Mouse (Mus musculus) CD8-positive naive resting alpha-beta T cell, adult 2 months (primary cell): ENCODE data around the gene B4gat1.

Source experiments
- DNase-seq, 2 experiments: peaks; one replicate each; pipeline ENCODE4 v3.0.0; 2022; ENCODE audit warnings: low read depth in 2 of 2, low spot score in 2 of 2

B4gat1 gene

DNA sequence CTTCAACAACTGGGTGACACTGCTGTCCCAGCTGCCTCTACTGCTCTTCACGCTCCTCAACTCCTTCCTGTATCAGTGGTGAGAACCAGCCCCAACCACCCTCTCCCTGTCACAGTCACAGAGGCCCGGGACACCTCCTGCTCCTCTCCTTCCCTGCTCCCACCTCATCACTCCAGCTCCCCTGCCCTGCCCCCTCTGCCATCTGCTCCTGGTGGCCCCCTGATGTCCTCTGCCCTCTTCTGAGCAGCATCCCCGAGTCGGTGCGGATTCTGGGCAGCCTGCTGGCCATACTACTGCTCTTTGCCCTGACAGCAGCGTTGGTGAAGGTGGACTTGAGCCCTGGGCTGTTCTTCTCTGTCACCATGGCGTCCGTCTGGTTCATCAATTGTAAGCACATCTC, 12.5 kb upstream of the B4gat1 start:
- no peak for DNase-seq

DNA sequence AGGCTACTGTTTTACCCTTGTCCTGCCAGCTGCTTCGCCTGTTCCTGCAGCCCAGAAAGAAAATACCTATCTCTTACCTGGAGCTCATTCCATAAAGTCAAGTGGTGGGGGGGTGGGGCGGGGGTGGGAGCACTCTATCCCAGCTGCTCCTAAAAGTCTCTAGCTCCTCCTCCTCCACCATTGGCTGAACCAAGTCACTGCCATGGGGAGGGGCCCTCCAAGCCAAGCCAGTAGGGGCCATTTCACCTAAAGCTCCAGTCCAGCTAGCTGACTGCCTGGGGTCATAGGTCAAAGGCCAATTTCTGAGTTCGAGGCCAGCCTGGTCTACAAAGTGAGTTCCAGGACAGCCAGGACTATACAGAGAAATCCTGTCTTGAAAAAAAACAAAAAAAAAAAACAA, 5.9 kb upstream of the B4gat1 start:
- no peak for DNase-seq

DNA sequence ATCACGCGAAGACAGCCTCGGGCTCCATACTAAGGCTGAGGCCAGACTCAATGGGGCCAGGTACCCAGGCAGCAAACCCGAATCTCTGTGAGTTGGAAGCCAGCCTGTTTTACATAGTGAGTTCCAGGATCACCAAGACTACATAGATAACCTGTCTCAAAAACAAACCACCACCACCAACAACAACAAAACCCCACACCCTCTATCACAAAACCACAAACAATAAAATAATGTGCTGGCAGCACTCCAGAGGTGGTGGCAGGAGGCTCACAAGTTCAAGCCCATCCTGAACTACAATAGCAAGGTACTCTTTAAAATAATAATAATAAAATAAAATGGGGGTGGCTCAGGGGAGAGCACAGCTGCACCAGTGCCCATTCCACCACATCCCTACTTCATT, 2.0 kb upstream of the B4gat1 start:
- no peak for DNase-seq

GRCm38 (mm10) chr19:5037678-5038571, 701 bp upstream of the B4gat1 start:
- peak; percentile 27 to 32 for DNase-seq

- no peak for DNase-seq
Measured at GRCm38 (mm10) chr19:5039301-5040114, 882 bp downstream of the B4gat1 start.

DNA sequence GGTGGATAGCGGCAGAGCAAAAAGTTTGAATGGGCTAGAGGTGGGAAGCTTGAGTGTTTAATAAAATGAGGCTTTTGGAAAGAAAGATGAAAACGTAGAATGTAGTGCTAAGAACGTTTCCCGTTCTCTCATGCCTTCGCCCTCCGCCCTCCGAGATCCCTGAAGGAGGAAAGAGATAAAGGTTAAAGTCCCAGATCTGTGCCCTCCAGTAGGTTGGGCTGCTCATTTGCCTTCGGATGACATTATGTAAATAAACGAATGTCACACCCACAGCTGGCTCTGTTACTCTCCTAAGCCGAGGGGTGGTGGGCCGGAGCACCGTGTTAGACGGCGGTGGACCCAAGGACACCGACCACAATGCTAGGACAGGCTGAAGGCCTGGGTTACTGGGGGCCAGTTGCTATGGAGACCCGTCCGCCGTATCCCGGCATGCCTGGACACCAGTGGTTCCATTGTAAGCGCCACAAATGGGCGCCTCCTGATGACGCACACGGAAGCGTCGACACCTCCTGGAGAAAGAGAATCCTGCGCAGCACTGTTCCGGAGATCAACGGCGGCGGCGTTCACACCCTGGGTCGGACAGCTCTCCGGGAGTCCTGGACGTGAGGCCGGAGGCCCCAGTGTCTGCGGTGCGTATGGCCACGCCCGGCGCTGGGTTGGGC, 2.4 kb downstream of the B4gat1 start, which contains the start of gene Brms1:
Gene Brms1, plus strand, starts transcription at position 493 of the 662 bp plus-strand sequence.
- DNase-seq, result peak; percentile 67 to 83

- no peak for DNase-seq
Measured at GRCm38 (mm10) chr19:5041588-5041987, 3.0 kb downstream of the B4gat1 start.

DNA sequence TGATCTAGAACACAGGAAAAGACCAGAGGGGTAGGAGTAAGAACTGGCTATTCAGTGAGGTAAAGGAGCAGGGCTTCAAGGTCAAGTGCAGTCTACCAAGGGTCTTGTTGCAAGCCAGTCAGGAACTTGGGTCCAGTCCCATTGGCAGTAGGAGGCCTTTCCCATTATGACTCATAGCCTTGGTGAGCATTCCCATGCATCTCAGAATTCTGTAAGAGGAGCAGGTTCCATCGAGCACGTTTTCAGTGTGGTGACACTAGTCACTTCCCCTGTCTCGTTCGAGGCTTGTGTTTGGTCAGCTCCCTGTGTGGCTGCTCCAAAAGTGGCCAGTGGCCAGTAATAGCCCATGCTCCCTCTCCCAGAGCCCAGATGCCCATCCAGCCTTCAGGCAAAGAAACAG, 6.9 kb downstream of the B4gat1 start:
- DNase-seq, result no peak

DNA sequence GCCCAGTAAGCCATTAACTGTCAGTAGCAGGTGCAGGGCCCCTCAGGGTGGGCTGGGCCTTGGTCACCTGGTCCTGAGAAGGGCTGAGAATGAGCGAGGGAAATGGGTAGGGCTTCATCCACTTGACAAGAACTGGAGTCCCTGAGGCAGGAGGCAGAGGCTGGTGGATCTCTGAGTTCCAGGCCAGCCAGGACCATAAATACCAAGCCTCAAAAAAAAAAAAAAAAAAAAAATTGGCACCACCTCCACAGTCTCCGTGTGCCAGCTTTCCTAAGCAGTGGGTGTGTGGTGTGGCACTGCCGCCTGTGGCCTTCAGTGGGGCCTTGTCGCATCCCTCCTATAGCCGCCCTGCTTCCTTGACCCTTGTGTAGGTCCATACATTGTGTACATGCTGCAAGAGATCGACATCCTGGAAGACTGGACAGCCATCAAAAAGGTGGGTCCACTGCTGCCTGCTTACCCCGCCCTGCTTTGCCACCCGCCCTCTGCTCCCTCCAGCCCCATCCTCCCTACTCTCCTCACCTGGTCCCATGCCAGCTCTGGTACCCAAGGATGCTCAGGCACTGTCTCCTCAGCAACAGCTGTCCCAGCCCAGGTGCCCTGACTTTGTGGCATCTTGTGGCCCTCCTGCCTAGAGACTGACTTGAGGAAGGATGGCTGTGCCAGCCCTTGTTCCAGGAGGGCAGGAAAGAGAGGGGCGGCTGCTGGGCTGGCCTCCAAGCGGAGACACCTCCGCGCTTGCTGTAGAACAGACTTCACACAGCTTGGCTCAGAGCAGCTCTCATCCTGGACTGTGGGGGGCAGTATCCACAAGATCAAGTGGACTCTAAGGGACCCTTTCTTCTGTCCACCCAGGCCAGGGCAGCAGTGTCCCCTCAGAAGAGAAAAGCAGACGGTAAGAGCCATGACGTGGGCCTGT, 9.8 kb downstream of the B4gat1 start:
- DNase-seq, result no peak

- DNase-seq, result no peak
Measured at GRCm38 (mm10) chr19:5049325-5049724, 10.7 kb downstream of the B4gat1 start.

DNA sequence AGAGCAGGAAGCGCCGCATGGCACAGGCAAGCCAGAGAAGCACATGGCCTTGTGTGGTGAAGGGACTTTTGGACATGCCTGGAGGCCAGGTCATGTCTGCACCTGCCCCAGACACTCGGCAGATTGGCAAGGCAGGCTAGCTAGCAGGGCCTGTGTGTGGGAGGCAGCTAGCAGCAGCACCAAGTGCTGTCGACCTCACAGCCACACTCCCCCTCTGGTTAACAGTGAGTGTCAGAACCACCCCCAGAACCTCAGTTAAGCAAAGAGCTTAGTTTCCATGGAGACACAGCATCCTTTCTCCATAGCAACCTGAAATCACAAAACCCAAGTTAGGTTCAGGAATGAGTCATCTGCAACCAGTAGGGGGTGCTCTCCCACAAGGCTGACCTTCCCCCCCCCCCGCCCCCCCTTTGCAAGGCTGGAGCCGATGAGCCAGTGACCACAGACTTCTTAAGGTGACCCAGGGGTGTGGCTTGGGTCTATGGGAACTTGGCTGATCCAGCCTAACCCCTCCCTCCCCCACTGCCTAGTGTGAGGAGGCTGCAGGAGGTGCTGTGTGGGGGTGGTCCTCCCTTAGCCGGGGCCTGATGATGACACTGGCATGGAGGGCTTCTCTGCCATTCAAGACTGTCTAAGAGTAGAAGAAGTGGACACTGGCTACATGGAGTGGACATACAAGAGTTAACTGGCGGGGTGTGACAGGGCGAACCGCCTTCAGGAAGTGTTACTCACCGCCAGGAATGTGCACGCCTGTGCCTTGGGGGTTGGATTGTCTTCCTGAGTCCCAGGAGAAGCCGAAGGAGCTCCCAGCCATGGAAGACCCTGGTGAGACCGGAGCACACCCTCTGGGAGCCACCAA, 11.7 kb downstream of the B4gat1 start, which contains the start of gene Rin1:
Gene Rin1, plus strand, starts transcription at position 435 of the 859 bp plus-strand sequence.
- DNase-seq, result peak in 1 of 2 experiments; percentile 50

DNA sequence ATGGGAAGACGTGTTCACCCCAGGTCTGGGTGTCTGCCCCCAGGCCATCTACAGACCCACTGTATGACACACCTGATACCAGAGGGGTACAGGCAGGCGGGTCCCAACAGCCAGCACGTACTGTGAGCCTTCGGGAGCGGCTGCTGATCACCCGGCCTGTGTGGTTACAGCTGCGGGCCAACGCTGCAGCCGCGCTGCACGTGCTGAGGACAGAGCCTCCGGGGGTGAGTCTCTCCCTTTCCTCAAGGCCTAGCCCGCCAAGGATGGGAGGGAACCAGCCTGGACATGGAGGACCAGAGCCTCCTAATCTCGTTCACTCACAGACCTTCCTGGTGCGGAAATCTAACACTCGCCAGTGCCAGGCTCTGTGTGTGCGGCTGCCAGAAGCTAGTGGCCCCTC, 12.4 kb downstream of the B4gat1 start:
- DNase-seq, result no peak

DNA sequence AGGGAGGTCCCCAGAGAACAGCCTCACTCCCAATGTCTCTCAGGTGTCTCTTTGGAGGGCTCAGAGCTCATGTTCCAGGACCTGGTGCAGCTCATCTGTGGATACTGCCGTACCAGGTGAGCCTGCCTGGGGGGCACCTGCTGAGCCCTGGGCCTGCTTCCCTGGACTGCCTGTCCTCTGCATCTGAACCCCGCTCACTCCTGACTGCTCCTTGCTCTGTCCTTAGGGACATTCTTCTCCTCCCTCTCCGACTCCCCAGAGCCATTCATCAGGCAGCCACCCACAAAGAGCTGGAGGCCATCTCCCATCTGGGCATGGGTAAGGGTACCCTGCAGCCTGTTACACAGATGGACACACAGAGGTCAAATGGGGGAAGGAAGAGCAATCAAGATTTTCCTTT, 12.9 kb downstream of the B4gat1 start:
- no peak for DNase-seq

- DNase-seq, result no peak
Measured at GRCm38 (mm10) chr19:5052166-5052822, 13.7 kb downstream of the B4gat1 start.

DNA sequence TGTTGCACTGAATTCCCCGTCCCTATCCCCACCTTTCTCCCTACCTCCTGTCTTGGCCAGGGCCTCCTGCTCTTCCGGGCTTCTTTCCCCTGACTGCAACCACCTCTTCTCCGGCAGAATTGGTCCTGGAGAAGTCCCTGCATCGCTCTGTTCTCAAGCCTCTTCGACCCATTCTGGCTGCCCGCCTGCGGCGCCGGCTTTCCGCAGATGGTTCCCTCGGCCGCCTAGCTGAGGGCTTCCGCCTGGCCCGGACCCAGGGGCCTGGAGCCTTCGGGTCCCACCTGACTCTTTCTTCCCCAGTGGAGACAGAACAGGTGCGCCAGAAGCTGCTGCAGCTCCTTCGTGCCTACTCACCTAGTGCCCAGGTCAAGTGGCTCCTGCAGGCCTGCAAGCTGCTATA, 14.2 kb downstream of the B4gat1 start:
- no peak for DNase-seq

DNA sequence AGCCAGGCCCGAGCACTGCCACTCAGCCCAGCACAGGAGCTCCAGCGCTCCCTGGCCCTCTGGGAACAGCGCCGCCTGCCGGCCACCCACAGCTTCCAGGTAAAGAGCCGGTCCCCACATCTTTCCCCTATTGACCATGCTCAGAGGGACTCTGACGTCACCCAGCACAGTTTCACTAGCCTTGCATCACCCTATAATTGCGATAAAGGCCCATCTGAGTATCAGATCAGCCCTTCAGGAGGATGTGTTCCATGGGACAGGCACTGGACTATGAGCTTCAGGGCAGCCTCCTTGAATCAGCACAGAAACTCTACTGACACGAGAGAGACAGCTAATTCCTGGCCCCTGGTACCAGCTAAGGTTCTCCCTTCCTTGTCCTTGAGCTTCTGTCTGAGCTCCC, 15.3 kb downstream of the B4gat1 start:
- peak; percentile 44 to 56 for DNase-seq

DNA sequence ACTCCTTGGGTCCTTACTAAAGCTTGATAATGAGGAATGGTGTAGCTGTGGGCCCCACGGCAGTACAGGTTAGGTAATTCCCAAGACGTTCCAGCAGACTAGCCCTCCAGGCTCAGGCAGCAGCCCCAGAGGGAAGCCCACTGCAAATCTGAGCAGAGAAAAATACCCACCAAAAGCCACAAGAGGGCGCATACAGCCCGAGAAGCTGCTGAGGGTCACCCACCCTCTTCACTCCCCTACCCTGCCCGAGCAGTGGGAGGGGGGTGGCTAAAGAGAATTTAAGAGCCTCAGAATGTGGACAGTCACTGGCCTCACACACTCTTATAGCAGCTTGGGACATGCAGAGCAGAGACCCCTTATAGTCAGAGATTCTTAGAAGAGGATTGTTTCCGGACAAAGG, 17.6 kb downstream of the B4gat1 start:
- peak in 1 of 2 experiments; percentile 28 for DNase-seq

- DNase-seq, result no peak
Measured at GRCm38 (mm10) chr19:5057876-5058775, 19.5 kb downstream of the B4gat1 start.
